Mouse (Mus musculus): Measurements from ENCODE around the gene Eif4g3.

- TF ChIP-seq CTCF (IDR thresholded peaks at IDR 0.05; ENCODE audit: control insufficient read depth, insufficient read depth, insufficient replicate concordance, low read depth, low read length), result no peak
- 0 out of 2 replicates have a peak, but pooled peaks have one; percentile 30 for TF ChIP-seq POLR2A (IDR thresholded peaks at IDR 0.05; ENCODE audit: control insufficient read depth, low read depth, low read length)
Observed at GRCm38 (mm10) chr4:137992890-137993289, at the start of gene Eif4g3.
